Mouse (Mus musculus): ENCODE results near the gene Smim26. TPM values are rescaled to one million over a fixed set of nuclear protein-coding genes. Genes with fewer than 3 reads are reported as not detected.
"Not testable (repeated sequence)": the region's sequence is repeated elsewhere in the genome, so short reads cannot be mapped to it uniquely, and the experiment has no call there.

Smim26 gene
- polyA plus RNA-seq, 1 experiment from 2014 or later: 35.6 TPM

GRCm38 (mm10) chr2:144555820-144556552 lies 37.9 kb upstream of the Smim26 start, which contains the start of gene Sec23b:
Sec23b (plus strand) TSS chr2:144556229.
- under 1% methylated on average over 44 of the region's 44 CpGs for WGBS
- H3K4me2 ChIP-seq (ENCODE audit: low read depth, severe bottlenecking): peak within 1 kb of the TSS; percentile 59
- peak; percentile 97 for DNase-seq (ENCODE audit: low spot score)
- ATAC-seq (ENCODE audit: insufficient number of reproducible peaks, low FRiP score, low TSS enrichment, low read depth): peak; percentile 96
- H3K4me1 ChIP-seq (ENCODE audit: control insufficient read depth, insufficient read depth, low read length): 0 out of 2 replicates have a peak, but pooled peaks cover 3% of the 10 kb centered on the region
- H3K27me3 ChIP-seq (ENCODE audit: control insufficient read depth, insufficient read depth, low read length): no peaks in the 10 kb centered on the region
- H3K36me3 ChIP-seq (ENCODE audit: control insufficient read depth, insufficient read depth, low read length): peaks cover 2% of the 10 kb centered on the region; the same call in 1 of the 2 replicates
- peak within 1 kb of the TSS; percentile 84 for H3K9ac ChIP-seq (ENCODE audit: low read length)
- H3K4me3 ChIP-seq (ENCODE audit: low read depth, low read length): peak within 1 kb of the TSS; percentile 79
- peak within 1 kb of the TSS; percentile 77 for H3K27ac ChIP-seq (replicated peaks; ENCODE audit: low read depth, low read length)
- H3K9me3 ChIP-seq (ENCODE audit: control insufficient read depth, low read length): no peaks in the 10 kb centered on the region

- Histone ChIP-seq H3K4me2 (ENCODE audit: low read depth, severe bottlenecking) (no peak overlapping the region), H3K9me3 (ENCODE audit: control insufficient read depth, low read length) (no peaks in the 10 kb centered on the region), H3K27ac (replicated peaks; ENCODE audit: low read depth, low read length) (no peak overlapping the region), H3K4me3 (ENCODE audit: low read depth, low read length) (no peak overlapping the region), H3K9ac (ENCODE audit: low read length) (no peak overlapping the region), H3K27me3 (ENCODE audit: control insufficient read depth, insufficient read depth, low read length) (no peaks in the 10 kb centered on the region), H3K4me1 (ENCODE audit: control insufficient read depth, insufficient read depth, low read length) (no peaks in the 10 kb centered on the region), H3K36me3 (ENCODE audit: control insufficient read depth, insufficient read depth, low read length) (peaks cover 20% of the 10 kb centered on the region; the same call in 1 of the 2 replicates)
- ATAC-seq (ENCODE audit: insufficient number of reproducible peaks, low FRiP score, low TSS enrichment, low read depth): no peak
- DNase-seq (ENCODE audit: low spot score): no peak
- WGBS: 80% methylated on average over 4 of the region's 4 CpGs
These were observed 5.1 kb upstream of the Smim26 start for GRCm38 (mm10) chr2:144588723-144589122.

GRCm38 (mm10) chr2:144593036-144593435 lies 818 bp upstream of the Smim26 start:
- H3K36me3 ChIP-seq (ENCODE audit: control insufficient read depth, insufficient read depth, low read length); DNase-seq (ENCODE audit: low spot score); ATAC-seq (ENCODE audit: insufficient number of reproducible peaks, low FRiP score, low TSS enrichment, low read depth); H3K9me3 ChIP-seq (ENCODE audit: control insufficient read depth, low read length); H3K4me1 ChIP-seq (ENCODE audit: control insufficient read depth, insufficient read depth, low read length); H3K4me2 ChIP-seq (ENCODE audit: low read depth, severe bottlenecking); H3K27ac ChIP-seq (replicated peaks; ENCODE audit: low read depth, low read length); H3K27me3 ChIP-seq (ENCODE audit: control insufficient read depth, insufficient read depth, low read length); H3K9ac ChIP-seq (ENCODE audit: low read length); H3K4me3 ChIP-seq (ENCODE audit: low read depth, low read length): not testable (repeated sequence)
- 69% methylated on average over 8 of the region's 8 CpGs for WGBS

- Histone ChIP-seq H3K9me3 (ENCODE audit: control insufficient read depth, low read length) (no peaks in the 10 kb centered on the region), H3K4me2 (ENCODE audit: low read depth, severe bottlenecking) (no peak overlapping the region), H3K9ac (ENCODE audit: low read length) (no peak overlapping the region), H3K4me3 (ENCODE audit: low read depth, low read length) (no peak overlapping the region), H3K27ac (replicated peaks; ENCODE audit: low read depth, low read length) (no peak overlapping the region), H3K4me1 (ENCODE audit: control insufficient read depth, insufficient read depth, low read length) (no peaks in the 10 kb centered on the region), H3K27me3 (ENCODE audit: control insufficient read depth, insufficient read depth, low read length) (no peaks in the 10 kb centered on the region), H3K36me3 (ENCODE audit: control insufficient read depth, insufficient read depth, low read length) (no peaks in the 10 kb centered on the region)
- DNase-seq (ENCODE audit: low spot score): peak; percentile 13
- ATAC-seq (ENCODE audit: insufficient number of reproducible peaks, low FRiP score, low TSS enrichment, low read depth): no peak
- WGBS: 77% methylated on average over 2 of the region's 2 CpGs
These were observed 4.2 kb downstream of the Smim26 start for GRCm38 (mm10) chr2:144598006-144598405.

GRCm38 (mm10) chr2:144599831-144600687 lies 6.2 kb downstream of the Smim26 start, which contains the start of gene Dtd1:
Dtd1 (plus strand) TSS chr2:144599897.
- no peaks in the 10 kb centered on the region for H3K4me1 ChIP-seq (ENCODE audit: control insufficient read depth, insufficient read depth, low read length)
- H3K4me3 ChIP-seq (ENCODE audit: low read depth, low read length): peak within 1 kb of the TSS; percentile 58
- peak within 1 kb of the TSS; percentile 49 for H3K4me2 ChIP-seq (ENCODE audit: low read depth, severe bottlenecking)
- no peaks in the 10 kb centered on the region for H3K27me3 ChIP-seq (ENCODE audit: control insufficient read depth, insufficient read depth, low read length)
- 2% methylated on average over 50 of the region's 50 CpGs for WGBS
- no peaks in the 10 kb centered on the region for H3K9me3 ChIP-seq (ENCODE audit: control insufficient read depth, low read length)
- peak; percentile 91 for DNase-seq (ENCODE audit: low spot score)
- H3K27ac ChIP-seq (replicated peaks; ENCODE audit: low read depth, low read length): no peak within 1 kb of the TSS
- peak; percentile 94 for ATAC-seq (ENCODE audit: insufficient number of reproducible peaks, low FRiP score, low TSS enrichment, low read depth)
- no peaks in the 10 kb centered on the region for H3K36me3 ChIP-seq (ENCODE audit: control insufficient read depth, insufficient read depth, low read length)
- H3K9ac ChIP-seq (ENCODE audit: low read length): peak within 1 kb of the TSS; percentile 90

GRCm38 (mm10) chr2:144601576-144601975 lies 7.7 kb downstream of the Smim26 start:
- DNase-seq (ENCODE audit: low spot score) (peak; percentile 16), ATAC-seq (ENCODE audit: insufficient number of reproducible peaks, low FRiP score, low TSS enrichment, low read depth) (no peak)
- no peak overlapping the region for H3K4me2 ChIP-seq (ENCODE audit: low read depth, severe bottlenecking)

GRCm38 (mm10) chr2:144613956-144614355 lies 20.1 kb downstream of the Smim26 start:
- ATAC-seq (ENCODE audit: insufficient number of reproducible peaks, low FRiP score, low TSS enrichment, low read depth): no peak
- 93% methylated on average over 6 of the region's 6 CpGs for WGBS
- Histone ChIP-seq H3K9me3 (ENCODE audit: control insufficient read depth, low read length) (no peaks in the 10 kb centered on the region), H3K27me3 (ENCODE audit: control insufficient read depth, insufficient read depth, low read length) (no peaks in the 10 kb centered on the region), H3K4me1 (ENCODE audit: control insufficient read depth, insufficient read depth, low read length) (no peaks in the 10 kb centered on the region), H3K4me3 (ENCODE audit: low read depth, low read length) (no peak overlapping the region), H3K4me2 (ENCODE audit: low read depth, severe bottlenecking) (no peak overlapping the region), H3K9ac (ENCODE audit: low read length) (no peak overlapping the region), H3K27ac (replicated peaks; ENCODE audit: low read depth, low read length) (no peak overlapping the region), H3K36me3 (ENCODE audit: control insufficient read depth, insufficient read depth, low read length) (no peaks in the 10 kb centered on the region)
- peak; percentile 12 for DNase-seq (ENCODE audit: low spot score)

More at GRCm38 (mm10) chr2:144601576-144601975, 7.7 kb downstream of the Smim26 start:
- Histone ChIP-seq H3K36me3 (ENCODE audit: control insufficient read depth, insufficient read depth, low read length) (no peaks in the 10 kb centered on the region), H3K9ac (ENCODE audit: low read length) (no peak overlapping the region), H3K4me3 (ENCODE audit: low read depth, low read length) (no peak overlapping the region), H3K27ac (replicated peaks; ENCODE audit: low read depth, low read length) (no peak overlapping the region), H3K4me1 (ENCODE audit: control insufficient read depth, insufficient read depth, low read length) (no peaks in the 10 kb centered on the region), H3K27me3 (ENCODE audit: control insufficient read depth, insufficient read depth, low read length) (no peaks in the 10 kb centered on the region), H3K9me3 (ENCODE audit: control insufficient read depth, low read length) (no peaks in the 10 kb centered on the region)
- WGBS: 96% methylated on average over 1 of the region's 1 CpGs

GRCm38 (mm10) chr2:144617074-144617874 lies 23.4 kb downstream of the Smim26 start:
- H3K27me3 ChIP-seq (ENCODE audit: control insufficient read depth, insufficient read depth, low read length): no peaks in the 10 kb centered on the region
- no peaks in the 10 kb centered on the region for H3K4me1 ChIP-seq (ENCODE audit: control insufficient read depth, insufficient read depth, low read length)
- ATAC-seq (ENCODE audit: insufficient number of reproducible peaks, low FRiP score, low TSS enrichment, low read depth): no peak
- 89% methylated on average over 16 of the region's 16 CpGs for WGBS
- H3K27ac ChIP-seq (replicated peaks; ENCODE audit: low read depth, low read length): no peak overlapping the region
- no peaks in the 10 kb centered on the region for H3K9me3 ChIP-seq (ENCODE audit: control insufficient read depth, low read length)
- no peak overlapping the region for H3K4me3 ChIP-seq (ENCODE audit: low read depth, low read length)
- H3K9ac ChIP-seq (ENCODE audit: low read length): no peak overlapping the region
- no peak overlapping the region for H3K4me2 ChIP-seq (ENCODE audit: low read depth, severe bottlenecking)
- no peaks in the 10 kb centered on the region for H3K36me3 ChIP-seq (ENCODE audit: control insufficient read depth, insufficient read depth, low read length)
- peak; percentile 18 for DNase-seq (ENCODE audit: low spot score)
